Mouse (Mus musculus) erythroblast, embryonic 14.5 days (primary cell): Measurements from ENCODE around the gene Tagln. TPM values are rescaled to one million over a fixed set of nuclear protein-coding genes. Genes with fewer than 3 reads are reported as not detected.

ENCODE experiments used
- H3K27me3 ChIP-seq: 2 replicates; pipeline ENCODE4 v1.6.1; 2012; ENCODE audit warnings: inconsistent platforms; ENCODE audit not compliant: control insufficient read depth
- H3K36me3 ChIP-seq: 2 replicates; pipeline ENCODE4 v1.6.1; 2012; ENCODE audit warnings: mild to moderate bottlenecking, inconsistent platforms; ENCODE audit not compliant: control insufficient read depth
- H3K4me1 ChIP-seq: 2 replicates; pipeline ENCODE4 v1.6.1; 2012; ENCODE audit warnings: inconsistent platforms; ENCODE audit not compliant: control insufficient read depth
- H3K4me3 ChIP-seq: replicated peaks from 2 replicates; pipeline ENCODE3; 2012; ENCODE audit warnings: moderate library complexity, mild to moderate bottlenecking, inconsistent platforms
- H3K9me3 ChIP-seq: 2 replicates; pipeline ENCODE4 v1.6.1; 2012; ENCODE audit warnings: low read length, inconsistent platforms, mixed read lengths; ENCODE audit not compliant: control insufficient read depth
- GATA1 ChIP-seq: IDR thresholded peaks from 2 replicates; pipeline ENCODE4 v1.6.1; 2012; ENCODE audit warnings: low read length, inconsistent platforms, mixed read lengths
- TAL1 ChIP-seq: IDR thresholded peaks from 3 replicates; pipeline ENCODE4 v1.6.1; 2012; ENCODE audit warnings: low read length, inconsistent platforms, mixed read lengths
- polyA plus RNA-seq: library from polyadenylated mRNA; stranded (reverse); fragments of >175 nt; gene quantifications from 2 replicates; pipeline ENCODE4 v1.2.3, GENCODE M21; 2012

Tagln gene
- polyA plus RNA-seq, 1 experiment = not detected

DNA sequence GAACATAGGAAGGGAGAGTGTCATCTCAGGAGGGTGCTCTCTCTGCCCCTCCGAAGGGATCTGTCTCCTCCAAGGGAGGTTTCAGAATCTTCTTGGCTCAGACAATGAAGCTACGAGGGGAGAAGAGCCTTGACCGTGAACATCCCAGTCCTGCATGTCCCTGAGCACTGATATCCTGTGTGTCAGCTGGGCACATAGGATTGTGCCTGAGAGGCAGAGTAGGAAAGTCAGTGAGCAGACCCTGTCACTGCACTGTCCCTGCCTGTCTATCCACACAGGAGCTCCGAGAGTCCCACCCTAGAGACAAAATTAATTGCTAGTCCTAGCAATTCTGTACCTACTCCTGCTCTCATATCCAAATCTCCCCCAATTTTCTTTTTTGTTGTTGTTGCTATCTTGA is 16.2 kb upstream of the Tagln start:
- TF ChIP-seq GATA1 (no peak), TAL1 (no peak)
- no peaks in the 10 kb centered on the region for H3K27me3 ChIP-seq
- peaks cover 62% of the 10 kb centered on the region for H3K36me3 ChIP-seq
- no peak overlapping the region for H3K4me3 ChIP-seq
- H3K9me3 ChIP-seq = no peaks in the 10 kb centered on the region
- H3K4me1 ChIP-seq = peaks cover 40% of the 10 kb centered on the region

DNA sequence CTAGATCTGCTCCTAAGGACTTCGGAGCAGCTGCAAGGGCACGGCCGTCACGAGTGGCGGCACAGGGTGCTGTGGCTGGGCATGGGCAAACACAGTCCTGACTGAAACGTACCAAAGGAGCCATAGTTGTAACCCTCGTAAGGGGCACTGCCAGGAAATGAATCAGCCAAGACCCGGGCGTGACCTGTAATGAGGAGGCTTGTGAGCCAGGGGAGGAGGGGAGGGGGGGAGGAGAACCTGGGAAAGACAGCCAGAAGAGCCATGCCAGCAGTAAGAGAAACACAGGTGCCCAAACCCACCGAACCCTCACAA is 11.0 kb upstream of the Tagln start:
- no peaks in the 10 kb centered on the region; the same call in 1 of the 2 replicates for H3K27me3 ChIP-seq
- H3K4me1 ChIP-seq = peaks cover 46% of the 10 kb centered on the region
- peaks cover 97% of the 10 kb centered on the region for H3K36me3 ChIP-seq
- H3K4me3 ChIP-seq = no peak overlapping the region
- no peak for TF ChIP-seq TAL1
- no peak for TF ChIP-seq GATA1
- peaks cover 31% of the 10 kb centered on the region for H3K9me3 ChIP-seq

DNA sequence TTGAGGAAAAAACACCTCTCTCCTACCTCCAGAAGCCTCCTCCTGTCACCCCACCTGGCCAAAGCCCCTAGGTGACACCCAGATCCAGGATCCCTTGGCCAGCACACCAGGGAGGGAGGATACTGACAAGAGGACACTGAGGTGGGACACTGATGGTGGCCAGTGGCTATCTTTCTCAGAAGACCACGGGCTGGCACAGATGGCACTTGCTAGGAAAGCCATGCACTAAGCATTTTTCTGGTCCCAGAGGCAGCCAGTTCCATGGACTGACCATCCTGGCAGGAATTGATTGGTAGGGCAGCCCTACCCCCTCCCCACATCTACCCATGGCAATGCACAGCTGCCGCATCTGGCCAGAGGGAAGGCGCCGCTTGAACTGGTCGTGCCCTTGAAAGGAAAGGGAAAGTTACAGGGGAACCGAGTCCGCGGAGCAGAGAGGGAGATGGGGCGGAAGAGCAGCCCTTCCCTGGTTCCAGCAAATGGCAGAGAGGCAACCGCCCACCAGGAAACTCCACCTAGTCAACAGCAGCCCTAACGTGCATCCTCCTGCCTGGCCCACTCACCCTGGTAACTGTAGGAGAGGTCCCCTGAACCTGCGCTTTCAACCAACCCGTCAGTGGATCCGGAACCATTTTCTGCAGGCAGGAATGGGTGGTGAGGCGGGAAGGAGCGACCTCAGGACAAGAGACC is 10.5 kb upstream of the Tagln start:
- no peak for TF ChIP-seq GATA1
- no peak for TF ChIP-seq TAL1
- Histone ChIP-seq H3K36me3 (peaks cover 97% of the 10 kb centered on the region), H3K4me3 (no peak overlapping the region), H3K9me3 (peaks cover 31% of the 10 kb centered on the region), H3K4me1 (peaks cover 51% of the 10 kb centered on the region), H3K27me3 (no peaks in the 10 kb centered on the region; the same call in 1 of the 2 replicates)

DNA sequence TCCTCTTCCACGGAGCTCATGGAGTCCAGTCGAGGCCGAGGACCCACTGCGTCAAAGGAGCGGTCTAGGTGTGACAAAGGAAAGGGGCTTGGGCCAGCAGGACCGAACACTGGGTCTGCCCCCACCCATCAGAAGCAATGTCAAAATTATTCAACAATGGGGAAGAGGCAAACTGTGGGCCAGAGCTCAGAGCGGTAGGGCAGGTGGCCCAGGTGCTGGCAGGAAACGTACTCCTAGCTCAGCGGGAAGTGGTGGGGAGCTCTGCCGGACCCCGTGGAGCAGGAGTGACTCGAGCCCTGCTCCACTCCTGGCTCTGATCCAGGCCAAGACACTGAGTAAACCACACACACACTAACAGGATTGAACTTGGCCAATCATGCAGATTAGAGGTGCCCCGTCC is 9.9 kb upstream of the Tagln start:
- Histone ChIP-seq H3K4me3 (no peak overlapping the region), H3K36me3 (peaks cover 100% of the 10 kb centered on the region), H3K4me1 (peaks cover 55% of the 10 kb centered on the region), H3K9me3 (peaks cover 31% of the 10 kb centered on the region), H3K27me3 (no peaks in the 10 kb centered on the region; the same call in 1 of the 2 replicates)
- TF ChIP-seq GATA1 (no peak), TAL1 (no peak)

DNA sequence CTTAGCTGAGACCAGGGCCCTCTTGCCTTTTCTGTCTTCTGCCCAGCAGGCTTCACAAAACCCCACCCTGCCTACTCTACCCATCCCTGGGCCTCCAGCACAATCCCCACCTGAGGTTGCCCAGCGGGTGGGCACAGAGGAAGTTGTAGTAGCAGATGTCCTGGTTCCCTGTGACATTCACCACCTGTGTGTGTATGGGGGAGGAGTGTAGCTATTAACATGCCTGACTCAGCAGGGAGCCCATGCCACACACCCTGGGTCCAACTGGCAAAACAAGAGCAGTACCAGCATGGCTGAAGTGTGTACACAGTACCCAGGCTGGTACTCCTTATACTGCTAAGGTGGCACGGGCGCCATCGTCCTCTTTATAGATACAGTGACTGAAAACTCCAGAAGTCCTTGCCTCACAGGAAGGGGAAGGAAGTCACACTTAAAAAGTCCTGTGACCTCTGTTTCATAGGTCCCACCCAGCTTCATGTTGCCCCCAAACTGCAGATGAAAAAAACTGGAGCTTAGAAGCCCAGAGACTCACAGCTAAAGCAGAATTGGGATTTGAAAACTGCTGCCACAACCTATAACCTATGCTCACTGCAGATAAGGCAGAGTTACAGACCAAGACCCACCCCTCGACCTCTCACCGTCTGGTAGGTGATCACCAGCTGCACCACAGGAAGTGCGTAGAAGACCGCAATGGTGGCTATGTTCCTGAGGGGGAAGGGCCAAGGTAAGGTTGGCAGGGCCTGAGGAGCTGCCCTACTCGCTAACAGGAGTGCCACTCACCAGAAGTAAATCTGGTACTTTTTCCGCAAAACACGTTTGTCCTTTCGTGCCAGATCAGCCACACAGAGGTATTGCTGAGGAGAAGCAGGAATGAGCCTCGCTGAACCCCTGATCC is 8.9 kb upstream of the Tagln start:
- no peaks in the 10 kb centered on the region; the same call in 1 of the 2 replicates for H3K27me3 ChIP-seq
- TF ChIP-seq GATA1 (no peak), TAL1 (no peak)
- peaks cover 97% of the 10 kb centered on the region for H3K36me3 ChIP-seq
- H3K4me1 ChIP-seq = peaks cover 53% of the 10 kb centered on the region
- no peak overlapping the region for H3K4me3 ChIP-seq
- H3K9me3 ChIP-seq = peaks cover 31% of the 10 kb centered on the region

DNA sequence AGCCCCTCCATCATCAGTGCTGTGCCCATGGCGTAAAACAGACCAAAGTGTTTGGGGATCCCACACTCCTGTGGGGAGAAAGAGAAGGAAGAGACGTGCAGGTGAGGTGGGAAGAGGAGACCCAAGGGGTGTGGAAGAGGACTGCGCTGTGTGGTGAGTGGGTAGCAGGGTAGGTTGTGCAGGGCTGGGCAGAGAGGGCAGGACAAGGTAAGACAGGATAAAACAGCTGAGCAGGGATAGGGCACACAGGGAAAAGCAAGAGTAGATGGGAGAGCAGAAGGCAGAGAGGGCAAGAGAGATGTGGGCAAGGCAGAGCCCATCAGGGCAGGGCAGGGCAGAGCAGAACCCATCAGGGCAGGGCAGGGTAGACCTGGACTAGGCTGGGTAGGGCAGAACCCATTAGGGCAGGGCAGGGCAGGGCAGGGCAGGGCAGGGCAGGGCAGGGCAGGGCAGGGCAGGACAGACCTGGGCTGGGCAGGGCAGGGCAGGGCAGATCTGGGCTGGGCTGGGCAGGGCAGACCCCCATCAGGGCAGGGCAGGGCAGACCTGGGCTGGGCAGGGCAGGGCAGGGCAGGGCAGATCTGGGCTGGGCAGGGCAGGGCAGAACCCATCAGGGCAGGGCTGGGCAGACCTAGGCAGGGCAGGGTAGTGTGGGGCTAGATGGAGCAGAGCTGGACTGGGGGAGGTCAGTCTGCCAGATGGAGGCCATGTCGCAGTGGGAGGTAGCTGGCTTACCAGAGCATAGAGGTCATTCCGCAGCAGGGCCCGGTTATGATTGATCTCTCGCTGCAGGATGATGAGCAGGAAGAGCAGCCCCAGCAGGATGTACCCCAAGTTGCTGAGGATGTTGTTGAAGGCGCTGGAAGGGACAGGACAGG is 8.0 kb upstream of the Tagln start:
- Histone ChIP-seq H3K4me3 (no peak overlapping the region), H3K4me1 (peaks cover 53% of the 10 kb centered on the region), H3K27me3 (no peaks in the 10 kb centered on the region; the same call in 1 of the 2 replicates)

DNA sequence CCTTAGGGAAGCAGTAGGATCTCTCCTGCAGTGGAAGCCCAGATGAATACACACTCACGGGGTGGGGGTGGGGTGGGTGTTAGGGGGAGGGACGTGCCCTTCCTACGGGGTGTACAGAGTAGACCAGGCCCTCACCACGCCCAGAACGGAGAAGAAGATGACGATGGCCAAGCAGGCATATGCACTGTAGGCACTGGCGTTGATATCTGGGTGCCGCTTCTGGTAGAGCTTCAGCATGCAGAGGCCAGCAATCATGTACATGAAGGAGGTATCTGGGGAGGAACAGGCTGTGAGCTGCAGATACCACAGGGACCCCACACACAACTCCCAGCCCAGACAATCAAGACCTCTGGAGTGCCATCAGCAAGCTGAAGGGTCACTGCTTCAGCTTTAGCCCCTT is 7.1 kb upstream of the Tagln start:
- H3K27me3 ChIP-seq = no peaks in the 10 kb centered on the region; the same call in 1 of the 2 replicates
- H3K36me3 ChIP-seq = peaks cover 97% of the 10 kb centered on the region
- TF ChIP-seq GATA1 (no peak), TAL1 (no peak)
- peaks cover 31% of the 10 kb centered on the region for H3K9me3 ChIP-seq
- peaks cover 53% of the 10 kb centered on the region for H3K4me1 ChIP-seq
- H3K4me3 ChIP-seq = no peak overlapping the region

More for the DNA sequence above, 8.0 kb upstream of the Tagln start:
- peaks cover 31% of the 10 kb centered on the region for H3K9me3 ChIP-seq
- TF ChIP-seq TAL1 (no peak), GATA1 (no peak)
- peaks cover 97% of the 10 kb centered on the region for H3K36me3 ChIP-seq

DNA sequence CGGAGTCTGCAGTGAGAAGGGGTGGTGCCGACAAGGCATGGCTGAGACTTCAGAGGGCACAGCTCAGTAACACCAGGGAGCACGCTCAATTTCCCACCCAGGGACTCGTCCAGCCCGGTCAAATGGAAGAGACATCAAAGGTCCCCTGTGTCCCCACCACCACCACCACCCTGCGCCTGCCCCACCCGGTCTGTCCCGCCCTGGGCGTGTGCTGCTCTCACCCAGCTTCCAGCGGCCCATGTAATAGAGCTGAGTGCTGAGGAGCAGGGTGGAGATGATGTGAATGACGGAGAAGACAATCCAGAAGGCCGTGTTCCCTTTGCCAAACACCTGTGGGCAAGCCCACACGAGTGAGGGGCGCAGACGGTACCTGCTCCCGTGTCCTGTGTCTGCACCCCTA is 6.6 kb upstream of the Tagln start:
- TF ChIP-seq TAL1 (no peak), GATA1 (no peak)
- H3K4me3 ChIP-seq = no peak overlapping the region
- peaks cover 96% of the 10 kb centered on the region for H3K36me3 ChIP-seq
- no peaks in the 10 kb centered on the region; the same call in 1 of the 2 replicates for H3K27me3 ChIP-seq
- H3K9me3 ChIP-seq = peaks cover 31% of the 10 kb centered on the region
- peaks cover 52% of the 10 kb centered on the region for H3K4me1 ChIP-seq
